8 mouse cellular contexts compared by ENCODE assay signal in the genomic region with DNA sequence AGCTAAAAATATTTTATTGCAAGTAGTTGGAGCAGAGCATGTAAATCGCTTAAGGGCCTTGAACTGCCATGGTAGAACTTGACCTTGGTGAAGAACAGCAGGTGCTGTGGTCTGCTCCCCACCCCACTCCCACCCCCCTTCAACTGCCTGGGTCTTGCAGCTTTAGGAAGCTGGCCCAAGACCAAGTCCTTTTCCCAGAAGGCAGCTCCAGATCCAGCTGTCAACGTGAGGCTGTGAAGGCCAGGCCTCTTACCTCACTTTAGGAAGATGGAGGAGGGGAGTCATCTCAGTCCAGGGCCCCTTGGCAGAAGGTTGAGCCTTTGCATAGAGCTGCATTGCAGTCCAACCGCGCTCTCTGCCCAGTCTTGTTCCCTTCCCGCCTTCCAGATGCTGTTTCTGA.
A peak's percentile ranks its signal among the peaks of the same experiment; 100 is the strongest.
DNase-seq lines count a peak whose midpoint lies in the region; ATAC-seq and TF ChIP-seq lines count a peak whose summit lies in the region.

No protein-coding gene starts in this region.

- no peak overlapping the region for H3K4me2 ChIP-seq in kidney, embryonic 15.5 days
- no peak overlapping the region for H3K4me2 ChIP-seq in embryonic facial prominence, embryonic 13.5 days
- no peak overlapping the region for H3K4me2 ChIP-seq in intestine, embryonic 15.5 days (replicated peaks)

- no peak for DNase-seq in kidney, adult 2 months
- peak; percentile 63 for DNase-seq in ES-CJ7 (ENCODE audit: low read depth, low spot score)
- no peak for DNase-seq in embryo, embryonic 11 days
- no peak for DNase-seq in left cerebral cortex, adult 8-10 months (ENCODE audit: low spot score in 2 of 2)
- no peak for DNase-seq in thymus, postnatal 36 days

- peaks cover 12% of the 10 kb centered on the region for H3K4me1 ChIP-seq in kidney, embryonic 15.5 days
- H3K4me1 ChIP-seq in kidney, adult 2 months (ENCODE audit: control insufficient read depth, insufficient read depth, low read length), result no peaks in the 10 kb centered on the region
- H3K4me1 ChIP-seq in embryonic facial prominence, embryonic 13.5 days, result peaks cover 11% of the 10 kb centered on the region
- peaks cover 3% of the 10 kb centered on the region; the same call in 1 of the 2 replicates for H3K4me1 ChIP-seq in intestine, embryonic 15.5 days (replicated peaks)

- H3K27me3 ChIP-seq in kidney, embryonic 15.5 days, result no peaks in the 10 kb centered on the region
- H3K27me3 ChIP-seq in kidney, adult 2 months (replicated peaks; ENCODE audit: control insufficient read depth, insufficient read depth, low read length), result no peaks in the 10 kb centered on the region
- no peaks in the 10 kb centered on the region for H3K27me3 ChIP-seq in embryonic facial prominence, embryonic 13.5 days
- no peaks in the 10 kb centered on the region for H3K27me3 ChIP-seq in intestine, embryonic 15.5 days (replicated peaks)

- H3K9me3 ChIP-seq in kidney, embryonic 15.5 days (replicated peaks), result peaks cover 7% of the 10 kb centered on the region
- peaks cover 6% of the 10 kb centered on the region; the same call in 1 of the 2 replicates for H3K9me3 ChIP-seq in embryonic facial prominence, embryonic 13.5 days
- peaks cover 2% of the 10 kb centered on the region; the same call in 1 of the 2 replicates for H3K9me3 ChIP-seq in intestine, embryonic 15.5 days

- no peak overlapping the region for H3K4me3 ChIP-seq in kidney, embryonic 15.5 days (replicated peaks)
- no peak overlapping the region for H3K4me3 ChIP-seq in kidney, adult 2 months (ENCODE audit: insufficient read depth, low read depth, low read length)
- no peak overlapping the region for H3K4me3 ChIP-seq in embryonic facial prominence, embryonic 13.5 days
- no peak overlapping the region for H3K4me3 ChIP-seq in intestine, embryonic 15.5 days (replicated peaks)

- H3K27ac ChIP-seq in kidney, embryonic 15.5 days, result 0 out of 2 replicates have a peak overlapping the region, but pooled peaks have one; percentile 32
- no peak overlapping the region for H3K27ac ChIP-seq in kidney, adult 2 months (ENCODE audit: insufficient read depth, low read depth, low read length)
- H3K27ac ChIP-seq in embryonic facial prominence, embryonic 13.5 days, result peak overlapping the region; percentile 28; the same call in 1 of the 2 replicates
- H3K27ac ChIP-seq in intestine, embryonic 15.5 days, result no peak overlapping the region; the same call in 1 of the 2 replicates

- H3K36me3 ChIP-seq in kidney, embryonic 15.5 days, result no peaks in the 10 kb centered on the region
- H3K36me3 ChIP-seq in kidney, adult 2 months (ENCODE audit: control insufficient read depth, insufficient read depth, low read length), result no peaks in the 10 kb centered on the region
- no peaks in the 10 kb centered on the region for H3K36me3 ChIP-seq in embryonic facial prominence, embryonic 13.5 days
- no peaks in the 10 kb centered on the region for H3K36me3 ChIP-seq in intestine, embryonic 15.5 days

- no peak for ATAC-seq in kidney, embryonic 15.5 days (replicated peaks; ENCODE audit: low FRiP score)
- no peak for ATAC-seq in embryonic facial prominence, embryonic 13.5 days (ENCODE audit: insufficient number of reproducible peaks, insufficient read depth, low FRiP score, low TSS enrichment, low read depth)
- peak; percentile 49; the same call in 1 of the 2 replicates for ATAC-seq in intestine, embryonic 15.5 days

- 57% methylated on average over 5 of the region's 5 CpGs for WGBS in kidney, embryonic 15.5 days
- 76% methylated on average over 5 of the region's 5 CpGs for WGBS in kidney, adult 2 months
- 68% methylated on average over 5 of the region's 5 CpGs for WGBS in embryonic facial prominence, embryonic 13.5 days
- WGBS in intestine, embryonic 15.5 days, result 37% methylated on average over 5 of the region's 5 CpGs

- no peak overlapping the region for H3K9ac ChIP-seq in kidney, embryonic 15.5 days
- no peak overlapping the region for H3K9ac ChIP-seq in embryonic facial prominence, embryonic 13.5 days
- no peak overlapping the region for H3K9ac ChIP-seq in intestine, embryonic 15.5 days

- no peak for TF ChIP-seq CTCF in kidney, adult 2 months (conservative IDR thresholded peaks at IDR 0.05; ENCODE audit: insufficient read depth, insufficient read length, low read depth, low read length)

- no peak for TF ChIP-seq POLR2A in kidney, adult 2 months (IDR thresholded peaks at IDR 0.05; ENCODE audit: low read depth, low read length)

Comparison
In these comparisons a context has a peak if more than half of its experiments do, and no peak if none do; other contexts are left out.
1. H3K27ac ChIP-seq: peak in kidney, embryonic 15.5 days (single experiment) and embryonic facial prominence, embryonic 13.5 days (single experiment); none in kidney, adult 2 months (single experiment) and intestine, embryonic 15.5 days (single experiment).